Mouse (Mus musculus) MEL (cell line): ENCODE results near the gene Zzz3. TPM values are rescaled to one million over a fixed set of nuclear protein-coding genes. Genes with fewer than 3 reads are reported as not detected.
A peak's percentile ranks its signal among the peaks of the same experiment; 100 is the strongest.

Source experiments
- DNase-seq: peaks from one replicate; pipeline ENCODE4 v3.0.0; 2011; ENCODE audit warnings: low read depth, low spot score
- H3K27ac ChIP-seq: 2 replicates; pipeline ENCODE4 v1.5.1; 2012; ENCODE audit warnings: low read depth, mild to moderate bottlenecking, control low read depth, low read length, moderate library complexity; ENCODE audit not compliant: control insufficient read depth
- H3K27me3 ChIP-seq, 2 experiments: fragments of 150-350 bp in 1 of 2; sonication (generic) in 1 of 2; 2 replicates each; pipeline ENCODE4 v1.6.1; 2012; ENCODE audit warnings: low read length in 2 of 2, mild to moderate bottlenecking in 2 of 2, improper control_type of control experiment in 1 of 2, moderate library complexity in 1 of 2; ENCODE audit not compliant: insufficient read depth in 2 of 2, control insufficient read depth in 1 of 2
- H3K36me3 ChIP-seq, 2 experiments: 2 replicates each; pipeline ENCODE4 v1.6.1; 2012 to 2014; ENCODE audit warnings: low read length in 2 of 2, improper control_type of control experiment in 1 of 2, inconsistent platforms in 1 of 2, mild to moderate bottlenecking in 1 of 2; ENCODE audit not compliant: insufficient read depth in 2 of 2, control insufficient read depth in 1 of 2
- H3K4me1 ChIP-seq, 2 experiments: fragments of 150-350 bp in 1 of 2; sonication (generic) in 1 of 2; 2 replicates each; pipeline ENCODE4 v1.6.1; 2012; ENCODE audit warnings: low read length in 2 of 2, improper control_type of control experiment in 1 of 2, mild to moderate bottlenecking in 1 of 2; ENCODE audit not compliant: insufficient read depth in 2 of 2, control insufficient read depth in 1 of 2
- H3K4me3 ChIP-seq, 2 experiments: fragments of 150-350 bp in 1 of 2; sonication (generic) in 1 of 2; 2 replicates each; pipeline ENCODE4 v1.5.1; 2012; ENCODE audit warnings: low read depth in 2 of 2, low read length in 2 of 2, mild to moderate bottlenecking in 2 of 2, moderate library complexity in 2 of 2, control low read depth in 1 of 2, improper control_type of control experiment in 1 of 2; ENCODE audit not compliant: control insufficient read depth in 1 of 2, insufficient read depth in 1 of 2
- H3K79me2 ChIP-seq: 2 replicates; pipeline ENCODE4 v1.6.1; 2012; ENCODE audit warnings: mild to moderate bottlenecking, low read length, moderate library complexity; ENCODE audit not compliant: control insufficient read depth, poor library complexity, insufficient read depth
- H3K9ac ChIP-seq: 2 replicates; pipeline ENCODE4 v1.6.1; 2012; ENCODE audit warnings: low read depth, mild to moderate bottlenecking, control low read depth, low read length, moderate library complexity; ENCODE audit not compliant: control insufficient read depth, poor library complexity, severe bottlenecking
- H3K9me3 ChIP-seq: fragments of 150-350 bp; sonication (generic); replicated peaks from 2 replicates; pipeline ENCODE4 v1.6.1; 2012; ENCODE audit warnings: mild to moderate bottlenecking, low read length, improper control_type of control experiment, moderate library complexity; ENCODE audit not compliant: insufficient read depth
- BHLHE40 ChIP-seq: IDR thresholded peaks from 2 replicates; pipeline ENCODE4 v1.6.1; 2012; ENCODE audit warnings: low read depth, mild to moderate bottlenecking, inconsistent platforms, low read length, improper control_type of control experiment, borderline replicate concordance
- CHD1 ChIP-seq: IDR thresholded peaks from 2 replicates; pipeline ENCODE4 v1.6.1; 2012; ENCODE audit warnings: low read depth, mild to moderate bottlenecking, inconsistent platforms, low read length, improper control_type of control experiment
- CHD2 ChIP-seq: IDR thresholded peaks from 2 replicates; pipeline ENCODE4 v1.6.1; 2011; ENCODE audit warnings: low read length, improper control_type of control experiment
- CTCF ChIP-seq, 3 experiments: IDR thresholded peaks in 2 of 3; conservative IDR thresholded peaks in 1 of 3; 2 replicates each; pipeline ENCODE4 v1.5.1; 2011 to 2012; ENCODE audit warnings: low read length in 3 of 3, low read depth in 2 of 3, mild to moderate bottlenecking in 2 of 3, improper control_type of control experiment in 1 of 3, inconsistent platforms in 1 of 3, mixed read lengths in 1 of 3, moderate library complexity in 1 of 3; ENCODE audit not compliant: control insufficient read depth in 1 of 3, insufficient read depth in 1 of 3, poor library complexity in 1 of 3, severe bottlenecking in 1 of 3
- E2F4 ChIP-seq: IDR thresholded peaks from 2 replicates; pipeline ENCODE4 v1.6.1; 2011; ENCODE audit warnings: low read depth, low read length, improper control_type of control experiment, borderline replicate concordance
- ELF1 ChIP-seq: IDR thresholded peaks from 2 replicates; pipeline ENCODE4 v1.6.1; 2014; ENCODE audit warnings: low read depth, mild to moderate bottlenecking, inconsistent platforms, low read length, improper control_type of control experiment, moderate library complexity
- EP300 ChIP-seq, 2 experiments: IDR thresholded peaks; 2 replicates each; pipeline ENCODE4 v1.6.1; 2011; ENCODE audit warnings: improper control_type of control experiment in 2 of 2, low read length in 2 of 2, low read depth in 1 of 2, mild to moderate bottlenecking in 1 of 2
- ETS1 ChIP-seq: IDR thresholded peaks from 2 replicates; pipeline ENCODE4 v1.6.1; 2012; ENCODE audit warnings: low read depth, mild to moderate bottlenecking, inconsistent platforms, low read length, improper control_type of control experiment, moderate library complexity
- GABPA ChIP-seq: IDR thresholded peaks from 2 replicates; pipeline ENCODE4 v1.6.1; 2012; ENCODE audit warnings: low read depth, mild to moderate bottlenecking, inconsistent platforms, low read length, improper control_type of control experiment, moderate library complexity
- GATA1 ChIP-seq: IDR thresholded peaks from 2 replicates; pipeline ENCODE4 v1.6.1; 2011; ENCODE audit warnings: low read depth, low read length, improper control_type of control experiment
- HCFC1 ChIP-seq: IDR thresholded peaks from 2 replicates; pipeline ENCODE4 v1.6.1; 2012; ENCODE audit warnings: low read depth, mild to moderate bottlenecking, inconsistent platforms, low read length, improper control_type of control experiment, moderate library complexity
- JUND ChIP-seq: IDR thresholded peaks from 2 replicates; pipeline ENCODE4 v1.6.1; 2011; ENCODE audit warnings: low read depth, mild to moderate bottlenecking, improper control_type of control experiment, low read length
- KAT2A ChIP-seq: conservative IDR thresholded peaks from 2 replicates; pipeline ENCODE4 v1.6.1; 2012; ENCODE audit warnings: low read depth, low read length, improper control_type of control experiment, inconsistent platforms
- MAFK ChIP-seq: IDR thresholded peaks from 2 replicates; pipeline ENCODE4 v1.6.1; 2011; ENCODE audit warnings: low read depth, mild to moderate bottlenecking, low read length, improper control_type of control experiment, borderline replicate concordance
- MAX ChIP-seq: IDR thresholded peaks from 2 replicates; pipeline ENCODE4 v1.6.1; 2011; ENCODE audit warnings: low read length, improper control_type of control experiment
- MAZ ChIP-seq: IDR thresholded peaks from 2 replicates; pipeline ENCODE4 v1.6.1; 2012; ENCODE audit warnings: low read depth, mild to moderate bottlenecking, inconsistent platforms, low read length, improper control_type of control experiment
- MEF2A ChIP-seq: IDR thresholded peaks from 2 replicates; pipeline ENCODE4 v1.6.1; 2014; ENCODE audit warnings: low read depth, mild to moderate bottlenecking, inconsistent platforms, low read length, improper control_type of control experiment; ENCODE audit not compliant: poor library complexity, insufficient replicate concordance, severe bottlenecking; ENCODE audit errors: extremely low read depth
- MXI1 ChIP-seq: IDR thresholded peaks from 2 replicates; pipeline ENCODE4 v1.6.1; 2011; ENCODE audit warnings: mild to moderate bottlenecking, low read depth, low read length, improper control_type of control experiment
- MYB ChIP-seq: IDR thresholded peaks from 2 replicates; pipeline ENCODE4 v1.6.1; 2011; ENCODE audit warnings: mild to moderate bottlenecking, low read depth, low read length, improper control_type of control experiment
- MYC ChIP-seq: IDR thresholded peaks from 2 replicates; pipeline ENCODE4 v1.6.1; 2011; ENCODE audit warnings: low read depth, mild to moderate bottlenecking, low read length, improper control_type of control experiment, moderate library complexity
- NELFE ChIP-seq: IDR thresholded peaks from 2 replicates; pipeline ENCODE4 v1.6.1; 2011; ENCODE audit warnings: low read depth, low read length, improper control_type of control experiment
- NRF1 ChIP-seq: IDR thresholded peaks from 2 replicates; pipeline ENCODE4 v1.6.1; 2014; ENCODE audit warnings: low read depth, mild to moderate bottlenecking, inconsistent platforms, low read length, improper control_type of control experiment, moderate library complexity; ENCODE audit not compliant: poor library complexity, insufficient read depth, severe bottlenecking
- POLR2A ChIP-seq, 2 experiments: IDR thresholded peaks; 2 replicates each; pipeline ENCODE4 v1.6.1; 2011 to 2012; ENCODE audit warnings: low read length in 2 of 2, mild to moderate bottlenecking in 2 of 2, control low read depth in 1 of 2, improper control_type of control experiment in 1 of 2, low read depth in 1 of 2, moderate library complexity in 1 of 2; ENCODE audit not compliant: control insufficient read depth in 1 of 2, insufficient read depth in 1 of 2, poor library complexity in 1 of 2
- POLR2AphosphoS2 ChIP-seq: IDR thresholded peaks from 2 replicates; pipeline ENCODE4 v1.6.1; 2011; ENCODE audit warnings: low read length, improper control_type of control experiment
- POLR2AphosphoS5 ChIP-seq: IDR thresholded peaks from 2 replicates; pipeline ENCODE4 v1.6.1; 2012; ENCODE audit warnings: low read depth, borderline replicate concordance, mild to moderate bottlenecking, inconsistent platforms, low read length, moderate library complexity, mixed read lengths
- RAD21 ChIP-seq: IDR thresholded peaks from 2 replicates; pipeline ENCODE4 v1.6.1; 2011; ENCODE audit warnings: mild to moderate bottlenecking, low read depth, low read length, improper control_type of control experiment
- RCOR1 ChIP-seq: IDR thresholded peaks from 2 replicates; pipeline ENCODE4 v1.6.1; 2012; ENCODE audit warnings: low read depth, mild to moderate bottlenecking, inconsistent platforms, low read length, improper control_type of control experiment
- SIN3A ChIP-seq: IDR thresholded peaks from 2 replicates; pipeline ENCODE4 v1.6.1; 2012; ENCODE audit warnings: low read length, improper control_type of control experiment, inconsistent platforms
- TAL1 ChIP-seq: IDR thresholded peaks from 2 replicates; pipeline ENCODE4 v1.6.1; 2012; ENCODE audit warnings: mild to moderate bottlenecking, inconsistent platforms, low read length, moderate library complexity, mixed read lengths
- TBP ChIP-seq: IDR thresholded peaks from 2 replicates; pipeline ENCODE4 v1.8.0; 2011; ENCODE audit warnings: low read depth, low read length, improper control_type of control experiment
- TCF12 ChIP-seq: IDR thresholded peaks from 2 replicates; pipeline ENCODE4 v1.6.1; 2014; ENCODE audit warnings: low read depth, mild to moderate bottlenecking, inconsistent platforms, low read length, improper control_type of control experiment, moderate library complexity
- UBTF ChIP-seq: IDR thresholded peaks from 2 replicates; pipeline ENCODE4 v1.6.1; 2012; ENCODE audit warnings: low read depth, mild to moderate bottlenecking, inconsistent platforms, low read length, improper control_type of control experiment, moderate library complexity, borderline replicate concordance; ENCODE audit not compliant: insufficient read depth
- USF1 ChIP-seq: IDR thresholded peaks from 2 replicates; pipeline ENCODE4 v1.6.1; 2014; ENCODE audit warnings: low read depth, mild to moderate bottlenecking, inconsistent platforms, low read length, improper control_type of control experiment, moderate library complexity
- USF2 ChIP-seq, 2 experiments: IDR thresholded peaks; 2 replicates each; pipeline ENCODE4 v1.6.1; 2011 to 2012; ENCODE audit warnings: improper control_type of control experiment in 2 of 2, low read length in 2 of 2, borderline replicate concordance in 1 of 2, inconsistent platforms in 1 of 2, low read depth in 1 of 2, mild to moderate bottlenecking in 1 of 2; ENCODE audit not compliant: insufficient read depth in 1 of 2
- ZC3H11A ChIP-seq: IDR thresholded peaks from 2 replicates; pipeline ENCODE4 v1.6.1; 2012; ENCODE audit warnings: low read depth, mild to moderate bottlenecking, inconsistent platforms, low read length, improper control_type of control experiment
- ZNF384 ChIP-seq: IDR thresholded peaks from 2 replicates; pipeline ENCODE4 v1.6.1; 2012; ENCODE audit warnings: low read depth, mild to moderate bottlenecking, inconsistent platforms, low read length, improper control_type of control experiment
- polyA plus RNA-seq, 2 experiments: library from polyadenylated mRNA; stranded (reverse) in 1 of 2; unstranded in 1 of 2; fragments of >175 nt in 1 of 2; fragments of >200 nt in 1 of 2; gene quantifications; 2 replicates each; pipeline versions ENCODE4 v1.2.1 to v1.2.4; 2012; ENCODE audit warnings: low replicate concordance in 2 of 2, low read depth in 1 of 2; ENCODE audit not compliant: insufficient read length in 2 of 2, insufficient read depth in 1 of 2, missing spikeins in 1 of 2
- total RNA-seq: library from RNA; depleted of rRNA; stranded (reverse); fragments of 300-350 nt; gene quantifications from 2 replicates; pipeline ENCODE4 v1.2.3, GENCODE M21; 2012

Zzz3 gene
- total and polyA plus RNA-seq, 3 experiments, result 46.1 to 507 (median 53.7) TPM

GRCm38 (mm10) chr3:152405978-152406640 lies 10.8 kb downstream of the Zzz3 start:
- Histone ChIP-seq H3K4me3 (peak overlapping the region; percentile 5 to 14; a peak in 2 of 4 replicates), H3K27ac (peak overlapping the region; percentile 97), H3K36me3 (peaks cover 0 to 83% of the 10 kb centered on the region in 2 experiments), H3K9me3 (no peaks in the 10 kb centered on the region), H3K4me1 (peaks cover 30 to 53% of the 10 kb centered on the region in 2 experiments), H3K9ac (peak overlapping the region; percentile 53), H3K27me3 (no peaks in the 10 kb centered on the region), H3K79me2 (peaks cover 82% of the 10 kb centered on the region)
- DNase-seq, result peak; percentile 82
- TF ChIP-seq MYB, result peak; percentile 89
- TF ChIP-seq NRF1, result no peak
- no peak for TF ChIP-seq USF1
- no peak for TF ChIP-seq JUND
- peak; percentile 94 to 95 for TF ChIP-seq EP300 (IDR thresholded peaks at IDR 0.05; ENCODE audit: low read depth in 1 of 2, low read length in 2 of 2)
- no peak for TF ChIP-seq POLR2AphosphoS2
- TF ChIP-seq KAT2A, result no peak
- no peak for TF ChIP-seq CTCF (IDR thresholded peaks at IDR 0.05 in 2 of 3, conservative IDR thresholded peaks at IDR 0.05 in 1 of 3; ENCODE audit: control insufficient read depth in 1 of 3, insufficient read depth in 1 of 3, low read depth in 2 of 3, low read length in 3 of 3, poor library complexity in 1 of 3, severe bottlenecking in 1 of 3)
- no peak for TF ChIP-seq MAZ
- TF ChIP-seq ZC3H11A, result no peak
- TF ChIP-seq CHD2, result no peak
- no peak for TF ChIP-seq NELFE
- TF ChIP-seq CHD1, result 0 out of 2 replicates have a peak, but pooled peaks have one; percentile 54
- TF ChIP-seq MAFK, result no peak
- no peak for TF ChIP-seq POLR2AphosphoS5
- peak; percentile 56; the same call in 1 of the 2 replicates for TF ChIP-seq MYC
- TF ChIP-seq ELF1, result no peak
- TF ChIP-seq GATA1, result peak; percentile 88
- no peak for TF ChIP-seq POLR2A (IDR thresholded peaks at IDR 0.05; ENCODE audit: control insufficient read depth in 1 of 2, insufficient read depth in 1 of 2, low read depth in 1 of 2, low read length in 2 of 2, poor library complexity in 1 of 2)
- TF ChIP-seq MEF2A, result no peak
- peak; percentile 77 for TF ChIP-seq TCF12
- no peak for TF ChIP-seq GABPA
- no peak for TF ChIP-seq UBTF
- peak; percentile 81 for TF ChIP-seq RCOR1
- TF ChIP-seq TBP, result 0 out of 2 replicates have a peak, but pooled peaks have one; percentile 17
- TF ChIP-seq E2F4, result no peak
- TF ChIP-seq BHLHE40, result no peak; the same call in 1 of the 2 replicates
- TF ChIP-seq ZNF384, result no peak
- TF ChIP-seq TAL1, result peak; percentile 48
- peak; percentile 85 for TF ChIP-seq ETS1
- TF ChIP-seq USF2 (IDR thresholded peaks at IDR 0.05; ENCODE audit: borderline replicate concordance in 1 of 2, insufficient read depth in 1 of 2, low read depth in 1 of 2, low read length in 2 of 2), result no peak
- TF ChIP-seq SIN3A, result peak; percentile 93
- TF ChIP-seq RAD21, result no peak
- no peak for TF ChIP-seq HCFC1
- TF ChIP-seq MAX, result 0 out of 2 replicates have a peak, but pooled peaks have one; percentile 37
- TF ChIP-seq MXI1, result peak; percentile 33
